Mouse (Mus musculus): Measurements from ENCODE around the gene Prkaa2. TPM values are rescaled to one million over a fixed set of nuclear protein-coding genes. Genes with fewer than 3 reads are reported as not detected.

Prkaa2 gene
- polyA plus RNA-seq (2014; fragmentation: Illumina TruSeq; extraction: RNeasy Lipid Tissue Mini Kit (QIAGEN cat#74804); ENCODE audit: low replicate concordance), result 29.6 TPM

DNA sequence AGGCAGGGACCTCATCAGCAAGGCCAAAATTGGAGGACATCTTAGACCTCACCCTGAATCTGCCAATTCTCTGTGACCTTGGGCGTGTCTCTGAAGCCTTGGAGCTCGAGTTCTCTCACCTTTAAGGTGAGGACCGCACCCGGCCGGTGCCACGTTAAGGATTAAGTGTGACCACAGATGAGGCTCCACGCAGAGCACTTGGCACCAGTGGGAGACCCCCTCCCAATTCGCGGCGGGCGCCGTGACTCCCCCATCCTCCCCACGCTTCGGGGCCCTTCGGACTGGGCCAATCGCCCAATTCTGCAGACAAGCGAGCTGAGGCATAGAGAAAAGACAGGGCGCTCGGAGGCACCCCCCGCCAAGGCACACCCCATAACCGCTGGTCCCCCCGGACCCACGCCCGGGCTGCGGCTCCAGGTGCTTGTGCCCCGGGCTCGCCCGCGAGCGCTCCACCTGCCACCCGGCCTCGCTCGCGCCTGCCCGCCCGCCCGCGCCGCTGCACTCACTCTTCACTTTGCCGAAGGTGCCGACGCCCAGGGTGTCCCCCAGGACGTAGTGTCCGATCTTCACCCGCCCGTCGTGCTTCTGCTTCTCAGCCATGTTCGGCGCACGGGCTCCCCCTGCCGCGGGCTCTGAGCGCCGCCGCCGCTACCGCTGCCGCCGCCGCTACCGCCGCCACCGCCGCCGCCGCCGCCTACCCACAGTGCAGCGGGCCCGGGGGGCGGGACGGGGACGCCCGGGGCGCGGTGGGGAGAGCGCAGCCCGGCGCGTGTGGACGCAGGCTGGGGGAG lies at the start of gene Prkaa2:
Gene Prkaa2 (minus strand): TSS at position 692 of the 791 bp plus-strand sequence.

GRCm38 (mm10) chr4:105157276-105158168 lies 47.8 kb upstream of the Prkaa2 start, which contains the start of gene Plpp3:
Plpp3 (plus strand) TSS chr4:105157347.

Other genes starting within 250 kb of the Prkaa2 start
- not detected for gene C8a, start 233.5 kb downstream of the Prkaa2 start, polyA plus RNA-seq (2014; fragmentation: Illumina TruSeq; extraction: RNeasy Lipid Tissue Mini Kit (QIAGEN cat#74804); ENCODE audit: low replicate concordance)
- gene Fyb2, start 196.4 kb downstream of the Prkaa2 start, polyA plus RNA-seq (2014; fragmentation: Illumina TruSeq; extraction: RNeasy Lipid Tissue Mini Kit (QIAGEN cat#74804); ENCODE audit: low replicate concordance), result 1.8 TPM
- 45.7 TPM for gene Plpp3, start 47.5 kb upstream of the Prkaa2 start, polyA plus RNA-seq (2014; fragmentation: Illumina TruSeq; extraction: RNeasy Lipid Tissue Mini Kit (QIAGEN cat#74804); ENCODE audit: low replicate concordance)

All from small intestine, adult 10 weeks (tissue).